Mouse (Mus musculus): Measurements from ENCODE around the gene Gpr132. TPM values are rescaled to one million over a fixed set of nuclear protein-coding genes. Genes with fewer than 3 reads are reported as not detected.

Gpr132 gene
- total RNA-seq, 1 experiment from 2014 or later = 40.9 TPM

DNA sequence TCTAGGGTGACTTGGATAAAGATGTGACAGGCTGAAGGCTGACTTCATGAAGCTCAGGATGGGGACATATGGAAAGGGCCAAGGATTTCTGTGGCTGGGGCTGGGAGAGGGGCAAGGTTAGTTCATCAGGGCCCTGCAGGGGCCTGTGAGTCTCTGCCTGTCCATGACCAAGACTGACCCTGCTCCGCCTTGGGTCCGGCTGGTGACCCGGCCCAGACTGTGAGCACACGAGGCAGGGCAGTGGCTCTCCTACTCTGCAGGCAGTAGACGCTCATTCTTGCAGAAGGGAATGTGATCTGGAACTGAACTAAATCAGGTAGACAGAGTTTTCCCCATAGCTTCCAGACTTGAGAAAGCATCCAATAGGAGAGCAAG is 59.8 kb downstream of the Gpr132 start:
- no peak for ATAC-seq (ENCODE audit: extremely low read depth, insufficient number of reproducible peaks, low FRiP score, poor library complexity, severe bottlenecking)

DNA sequence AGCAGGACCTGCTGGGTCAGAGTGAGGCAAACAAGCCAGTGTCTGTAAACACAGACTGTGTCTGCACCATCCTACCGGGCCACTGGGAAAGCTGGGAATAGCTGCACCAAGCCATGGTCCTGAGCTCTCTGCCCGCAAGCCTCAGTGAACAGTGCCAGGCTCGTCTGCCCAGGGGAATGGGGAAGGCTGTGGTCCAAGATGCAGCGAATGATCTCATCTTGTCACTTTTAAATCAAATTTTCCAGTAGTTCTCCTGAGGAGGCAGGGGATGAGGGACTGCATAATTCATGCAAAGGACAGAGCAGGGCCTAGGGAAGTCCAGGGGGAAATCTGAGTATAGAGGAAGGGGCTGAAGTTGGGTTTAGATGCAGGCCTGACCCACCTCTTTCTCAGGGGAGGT is 60.2 kb downstream of the Gpr132 start:
- no peak for ATAC-seq (ENCODE audit: extremely low read depth, insufficient number of reproducible peaks, low FRiP score, poor library complexity, severe bottlenecking)

DNA sequence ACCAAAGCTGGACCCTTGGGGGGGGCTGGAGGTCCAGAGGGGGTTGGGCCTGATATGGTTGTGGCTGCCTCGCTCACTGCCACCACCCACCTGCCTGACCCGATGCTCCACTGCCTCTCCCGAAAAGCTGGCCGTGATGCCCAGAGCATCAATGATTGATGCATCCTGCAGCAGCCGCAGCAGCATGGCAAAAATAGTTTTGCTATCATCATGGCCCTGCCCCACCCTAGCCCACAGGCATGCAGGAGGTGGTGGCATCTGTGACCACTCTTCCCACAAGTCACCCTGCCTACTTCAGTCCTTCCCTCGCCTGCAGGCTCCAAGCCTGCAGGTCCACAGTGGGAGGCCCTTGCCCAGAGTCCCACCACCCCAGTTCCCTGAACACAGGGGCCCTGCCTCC is 62.0 kb downstream of the Gpr132 start:
- ATAC-seq (ENCODE audit: extremely low read depth, insufficient number of reproducible peaks, low FRiP score, poor library complexity, severe bottlenecking) = no peak

DNA sequence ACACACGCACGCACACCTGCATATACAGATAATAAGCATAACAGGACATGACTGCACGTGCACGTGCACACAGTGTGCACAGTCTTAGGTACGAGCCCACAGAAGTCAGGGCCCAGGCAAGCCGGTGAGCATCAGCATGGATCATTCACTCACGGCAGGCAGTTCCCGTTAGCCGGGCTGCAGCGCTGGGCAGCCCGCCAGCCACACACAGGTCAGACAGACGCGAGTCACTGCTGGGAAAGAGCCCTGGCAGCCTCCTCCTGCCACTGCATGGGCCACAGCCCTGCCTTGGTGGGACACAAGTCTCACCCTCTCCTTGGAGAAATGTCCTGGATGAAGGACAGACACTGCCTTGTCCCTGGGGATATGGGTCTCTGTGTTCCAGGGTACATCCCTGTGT is 64.0 kb downstream of the Gpr132 start:
- no peak for ATAC-seq (ENCODE audit: extremely low read depth, insufficient number of reproducible peaks, low FRiP score, poor library complexity, severe bottlenecking)

DNA sequence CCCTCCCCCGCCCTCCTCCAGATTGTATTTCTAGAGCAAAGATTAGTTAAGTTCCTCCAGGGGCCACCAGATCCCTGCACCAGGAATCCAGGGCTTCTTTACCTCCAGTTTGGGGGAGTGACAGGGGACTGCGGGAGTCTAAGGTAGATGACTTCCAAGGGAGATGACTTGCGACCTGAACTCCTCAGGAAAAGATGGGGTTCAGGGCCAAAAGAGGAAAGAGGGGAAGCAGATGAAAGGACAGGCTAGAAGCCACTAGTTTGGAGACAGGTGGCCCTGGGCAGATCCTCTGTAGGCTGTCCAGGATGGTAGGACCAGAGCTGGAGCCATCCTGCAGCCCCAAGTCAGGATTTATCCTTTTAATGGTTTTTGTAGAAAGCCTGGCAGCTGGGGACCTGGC is 65.1 kb downstream of the Gpr132 start:
- ATAC-seq (ENCODE audit: extremely low read depth, insufficient number of reproducible peaks, low FRiP score, poor library complexity, severe bottlenecking) = no peak

DNA sequence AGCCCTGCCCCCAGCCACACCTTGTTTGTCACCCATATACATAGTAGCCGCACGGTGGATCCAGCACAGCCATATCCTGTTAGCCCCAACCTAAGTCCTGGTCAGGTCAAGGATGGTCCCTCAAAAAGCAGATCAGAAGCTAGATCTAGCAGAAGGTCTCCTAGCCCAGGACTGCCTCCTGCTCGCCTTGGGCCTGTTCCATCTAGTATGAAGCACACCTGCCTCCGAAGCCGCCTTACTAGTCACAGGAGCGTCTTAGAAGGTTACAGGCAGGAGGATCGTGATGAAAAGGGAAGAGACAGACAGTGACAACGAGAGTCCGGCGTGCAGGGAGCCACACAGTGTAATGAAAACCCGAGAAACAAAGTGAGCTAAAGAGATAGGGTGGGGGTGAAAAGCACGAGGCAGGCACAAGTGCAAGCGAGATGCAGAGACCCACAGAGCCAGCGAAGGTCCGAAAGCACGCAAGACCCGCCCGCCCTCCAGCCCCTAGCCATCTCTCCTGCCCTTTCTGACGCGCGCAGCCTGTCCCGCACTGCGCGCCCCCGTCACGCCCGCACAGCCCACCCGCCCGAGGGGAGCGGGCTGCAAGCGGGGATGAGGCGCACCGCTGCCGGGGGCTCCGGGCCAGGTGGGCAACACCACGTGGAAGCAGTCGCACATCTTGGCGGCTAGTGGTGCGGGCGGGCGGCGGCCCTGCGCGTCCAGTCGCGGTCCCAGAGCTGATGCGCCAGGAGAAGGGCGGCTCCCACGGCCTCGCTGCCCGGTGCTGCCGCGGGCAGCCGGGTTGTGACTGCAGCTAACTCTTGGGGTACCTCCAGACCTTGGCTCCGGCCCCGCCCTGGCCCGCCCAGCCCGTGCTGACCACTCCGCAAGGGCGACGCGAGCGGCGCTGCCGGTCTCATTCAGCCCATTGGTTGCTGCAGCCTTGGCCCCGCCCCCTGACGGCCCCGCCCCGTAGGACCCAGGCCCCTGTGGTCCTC is 65.9 kb downstream of the Gpr132 start, which contains the start of gene Ahnak2:
Gene Ahnak2, minus strand, starts transcription at position 794 of the 983 bp plus-strand sequence.
- no peak for ATAC-seq (ENCODE audit: extremely low read depth, insufficient number of reproducible peaks, low FRiP score, poor library complexity, severe bottlenecking)

Other genes with a start within 250 kb of the Gpr132 start
- gene Adssl1, start 248.2 kb downstream of the Gpr132 start, total RNA-seq (2017) = 39.0 and 45.2 TPM in 2 replicates
- gene Siva1, start 223.5 kb downstream of the Gpr132 start, total RNA-seq (2017) = 45.4 and 52.7 TPM in 2 replicates
- 197 and 218 TPM in 2 replicates for gene Akt1, start 193.3 kb downstream of the Gpr132 start, total RNA-seq (2017)
- 13.4 and 15.0 TPM in 2 replicates for gene Zbtb42, start 189.4 kb downstream of the Gpr132 start, total RNA-seq (2017)
- gene Cep170b, start 147.8 kb downstream of the Gpr132 start, total RNA-seq (2017) = 4.8 and 5.7 TPM in 2 replicates
- gene Pld4, start 107.6 kb downstream of the Gpr132 start, total RNA-seq (2017) = 98.0 and 114 TPM in 2 replicates
- not detected in 2 replicates for gene Ahnak2, start 65.6 kb downstream of the Gpr132 start, total RNA-seq (2017)
- gene Clba1, start 59.3 kb downstream of the Gpr132 start, total RNA-seq (2017) = 0.37 and 0.70 TPM in 2 replicates
- 30.7 and 32.0 TPM in 2 replicates for gene Cdca4, start 38.8 kb downstream of the Gpr132 start, total RNA-seq (2017)
- 0.70 and 0.86 TPM in 2 replicates for gene Jag2, start 61.5 kb upstream of the Gpr132 start, total RNA-seq (2017)
- 4.2 and 4.7 TPM in 2 replicates for gene Nudt14, start 73.9 kb upstream of the Gpr132 start, total RNA-seq (2017)
- gene Btbd6, start 108.3 kb upstream of the Gpr132 start, total RNA-seq (2017) = 6.1 and 7.2 TPM in 2 replicates
- 104 and 124 TPM in 2 replicates for gene Brf1, start 132.5 kb upstream of the Gpr132 start, total RNA-seq (2017)
- gene Pacs2, start 146.3 kb upstream of the Gpr132 start, total RNA-seq (2017) = 17.2 and 23.0 TPM in 2 replicates
- 0.81 and 2.5 TPM in 2 replicates for gene Tex22, start 206.3 kb upstream of the Gpr132 start, total RNA-seq (2017)
- 12.8 and 17.7 TPM in 2 replicates for gene Mta1, start 230.1 kb upstream of the Gpr132 start, total RNA-seq (2017)